Mouse (Mus musculus) hindbrain, embryonic 16.5 days (tissue): ENCODE results near the gene Akap2. TPM values are rescaled to one million over a fixed set of nuclear protein-coding genes. Genes with fewer than 3 reads are reported as not detected.

Experiments
- ATAC-seq: fragments of 200-750 bp; cut with Nextera tagmentation; 2 replicates; pipeline ENCODE4 v1.8.0; 2017; ENCODE audit warnings: moderate TSS enrichment, moderate library complexity
- H3K27ac ChIP-seq: fragments of 300-500 bp; sonication (generic); 2 replicates; pipeline ENCODE4 v1.5.1; 2014; ENCODE audit warnings: low read depth, mild to moderate bottlenecking, control low read depth, low read length, moderate library complexity
- H3K27me3 ChIP-seq: fragments of 300-500 bp; sonication (generic); replicated peaks from 2 replicates; pipeline ENCODE4 v1.6.1; 2014; ENCODE audit warnings: low read length; ENCODE audit not compliant: control insufficient read depth, insufficient read depth
- H3K36me3 ChIP-seq: fragments of 300-500 bp; sonication (generic); 2 replicates; pipeline ENCODE4 v1.6.1; 2014; ENCODE audit warnings: mild to moderate bottlenecking, low read length, moderate library complexity, mixed read lengths; ENCODE audit not compliant: control insufficient read depth, insufficient read depth
- H3K4me1 ChIP-seq: fragments of 300-500 bp; sonication (generic); 2 replicates; pipeline ENCODE4 v1.6.1; 2014; ENCODE audit warnings: low read depth, low read length; ENCODE audit not compliant: control insufficient read depth, insufficient read depth
- H3K4me2 ChIP-seq: fragments of 300-500 bp; sonication (generic); 2 replicates; pipeline ENCODE4 v1.6.1; 2014; ENCODE audit warnings: mild to moderate bottlenecking, low read length, control low read depth, moderate library complexity
- H3K4me3 ChIP-seq: fragments of 300-500 bp; sonication (generic); 2 replicates; pipeline ENCODE4 v1.5.1; 2014; ENCODE audit warnings: mild to moderate bottlenecking, low read length, control low read depth, moderate library complexity
- H3K9ac ChIP-seq: fragments of 300-500 bp; sonication (generic); 2 replicates; pipeline ENCODE4 v1.6.1; 2014; ENCODE audit warnings: low read depth, mild to moderate bottlenecking, control low read depth, low read length, moderate library complexity
- H3K9me3 ChIP-seq: fragments of 300-500 bp; sonication (generic); 2 replicates; pipeline ENCODE4 v1.6.1; 2014; ENCODE audit warnings: mild to moderate bottlenecking, low read length, moderate library complexity; ENCODE audit not compliant: control insufficient read depth
- WGBS: fragments of 180-500 bp; shearing (Covaris S2); extraction: QIAGEN DNeasy Blood & Tissue Kit; methylation state at CpG from one replicate; pipeline ENCODE4 v1.1.7; 2014; 5-methylcytosine and 5-hydroxymethylcytosine counted together
- polyA plus RNA-seq: library from polyadenylated mRNA; unstranded; fragments of >200 nt; fragmentation: Nextera tagmentation; extraction: Ambion mirVana; gene quantifications from 2 replicates; pipeline ENCODE4 v1.2.1, GENCODE M21; 2015

Gene Akap2
- polyA plus RNA-seq, 1 experiment from 2014 or later: 11.4 TPM

DNA sequence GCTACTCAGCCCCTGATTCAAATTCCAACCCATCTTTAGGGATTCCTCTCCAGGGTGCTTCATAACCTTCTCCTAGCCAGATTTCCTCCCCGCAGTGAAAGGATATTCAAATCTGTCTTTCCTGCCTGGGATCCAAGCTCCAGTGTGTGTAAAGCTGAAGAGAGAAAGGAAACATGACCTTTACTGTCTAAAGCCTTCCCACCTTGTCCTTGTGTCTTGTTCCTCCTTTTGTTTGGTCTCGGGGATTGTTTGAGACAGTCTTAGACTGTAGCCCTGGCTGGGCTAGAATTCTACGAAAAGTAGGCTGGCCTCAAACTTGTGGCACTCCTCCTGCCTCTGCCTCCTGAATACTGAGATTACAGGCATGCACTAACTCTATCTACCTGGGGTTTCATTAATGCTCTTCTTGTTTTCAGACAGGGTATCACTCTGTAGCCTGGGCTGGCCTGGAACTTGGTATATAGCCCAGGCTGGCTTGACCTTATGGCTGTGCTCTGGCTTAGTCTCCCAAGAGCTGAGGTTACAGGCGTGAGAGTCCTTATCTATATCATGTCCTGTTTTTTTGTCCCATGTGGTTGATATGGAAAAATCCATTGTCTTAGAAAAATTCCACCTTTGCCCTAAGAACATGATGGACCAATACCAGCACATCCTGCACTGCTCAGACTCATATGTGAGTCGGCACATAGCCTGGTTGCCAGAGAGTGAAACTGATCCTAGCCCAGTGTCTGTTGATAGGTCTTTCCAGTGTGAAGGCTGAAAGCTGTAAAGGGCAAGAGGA is 22.9 kb upstream of the Akap2 start:
- Histone ChIP-seq H3K4me3 (no peak overlapping the region), H3K9ac (no peak overlapping the region), H3K4me1 (no peaks in the 10 kb centered on the region), H3K27me3 (no peaks in the 10 kb centered on the region), H3K27ac (no peak overlapping the region), H3K4me2 (no peak overlapping the region), H3K9me3 (no peaks in the 10 kb centered on the region), H3K36me3 (no peaks in the 10 kb centered on the region; the same call in 1 of the 2 replicates)
- no peak for ATAC-seq
- 81% methylated on average over 5 of the region's 5 CpGs for WGBS

GRCm38 (mm10) chr4:57696955-57697354 is 20.5 kb upstream of the Akap2 start:
- no peak overlapping the region for H3K27ac ChIP-seq
- 94% methylated on average over 11 of the region's 11 CpGs for WGBS

DNA sequence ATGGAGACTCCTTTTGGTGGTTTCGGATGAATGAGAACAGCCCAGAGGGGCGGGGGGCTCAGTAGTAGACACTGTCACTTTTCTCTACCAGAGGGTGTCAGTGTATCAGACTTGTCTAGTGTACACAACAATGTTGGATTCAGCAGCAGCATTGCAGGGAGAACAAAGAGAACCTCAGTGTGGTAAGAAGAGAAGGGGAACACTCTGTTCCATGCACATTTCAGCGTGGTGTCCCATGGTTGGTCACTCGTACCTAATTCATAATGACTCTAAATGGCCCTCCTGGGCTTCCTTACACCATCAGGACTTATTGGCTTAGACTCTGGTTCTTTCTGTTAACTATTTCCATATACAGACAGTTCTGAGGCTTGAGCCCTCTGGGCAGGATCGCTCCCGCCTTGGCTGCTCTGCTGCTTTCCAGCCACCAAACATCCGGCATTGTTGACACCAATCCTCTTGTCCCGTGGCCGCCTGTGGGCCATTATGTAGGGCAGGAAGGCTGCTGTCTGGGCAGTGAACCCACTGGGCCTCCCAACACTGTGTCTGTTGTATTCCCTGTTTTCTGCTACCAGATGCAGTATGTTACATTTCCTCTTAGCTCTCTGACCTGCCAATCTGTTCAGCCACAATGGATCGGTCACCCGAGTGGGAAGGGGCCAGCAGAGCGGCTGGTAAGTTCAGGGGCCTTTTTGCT is 19.4 kb upstream of the Akap2 start:
- Histone ChIP-seq H3K27me3 (no peaks in the 10 kb centered on the region), H3K4me3 (no peak overlapping the region), H3K4me2 (no peak overlapping the region), H3K9ac (no peak overlapping the region), H3K27ac (no peak overlapping the region), H3K36me3 (no peaks in the 10 kb centered on the region), H3K4me1 (no peaks in the 10 kb centered on the region), H3K9me3 (no peaks in the 10 kb centered on the region)
- WGBS: 84% methylated on average over 12 of the region's 12 CpGs
- ATAC-seq: no peak

More at GRCm38 (mm10) chr4:57696955-57697354, 20.5 kb upstream of the Akap2 start:
- no peaks in the 10 kb centered on the region for H3K9me3 ChIP-seq
- H3K4me3 ChIP-seq: no peak overlapping the region
- no peak overlapping the region for H3K9ac ChIP-seq
- H3K4me1 ChIP-seq: no peaks in the 10 kb centered on the region
- no peaks in the 10 kb centered on the region for H3K27me3 ChIP-seq
- no peak overlapping the region for H3K4me2 ChIP-seq
- no peaks in the 10 kb centered on the region for H3K36me3 ChIP-seq
- ATAC-seq: no peak

GRCm38 (mm10) chr4:57701576-57701975 is 15.9 kb upstream of the Akap2 start:
- H3K4me2 ChIP-seq: no peak overlapping the region
- no peak overlapping the region for H3K4me3 ChIP-seq
- no peaks in the 10 kb centered on the region for H3K27me3 ChIP-seq
- H3K4me1 ChIP-seq: no peaks in the 10 kb centered on the region
- no peak overlapping the region for H3K27ac ChIP-seq
- WGBS: 82% methylated on average over 5 of the region's 5 CpGs
- H3K36me3 ChIP-seq: no peaks in the 10 kb centered on the region
- no peaks in the 10 kb centered on the region for H3K9me3 ChIP-seq
- ATAC-seq: no peak
- no peak overlapping the region for H3K9ac ChIP-seq

GRCm38 (mm10) chr4:57703574-57704470 is 13.6 kb upstream of the Akap2 start:
- H3K9ac ChIP-seq: no peak overlapping the region
- H3K4me2 ChIP-seq: no peak overlapping the region
- no peak overlapping the region for H3K27ac ChIP-seq
- no peaks in the 10 kb centered on the region for H3K27me3 ChIP-seq
- H3K4me1 ChIP-seq: no peaks in the 10 kb centered on the region
- H3K4me3 ChIP-seq: no peak overlapping the region
- no peak for ATAC-seq
- no peaks in the 10 kb centered on the region for H3K36me3 ChIP-seq
- WGBS: 72% methylated on average over 11 of the region's 11 CpGs
- no peaks in the 10 kb centered on the region for H3K9me3 ChIP-seq

DNA sequence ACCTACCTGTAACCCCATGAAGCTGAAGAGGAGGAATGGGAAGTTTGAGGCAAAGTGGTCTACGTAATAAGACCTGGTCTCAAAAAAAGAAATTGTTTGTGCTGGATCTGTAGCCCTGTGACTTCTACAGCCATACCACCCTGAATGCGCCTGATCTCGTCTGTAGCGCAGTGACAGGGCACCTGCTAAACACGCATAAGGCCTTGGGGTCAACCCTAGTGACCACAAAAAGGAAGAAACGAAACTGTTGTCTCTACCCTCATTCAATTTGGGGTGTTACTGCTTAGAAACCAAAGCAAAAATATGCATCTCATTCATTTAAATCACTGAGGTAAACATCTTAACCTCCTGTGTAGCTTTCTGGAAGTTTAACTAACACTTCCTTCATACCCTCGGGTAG is 12.9 kb upstream of the Akap2 start:
- Histone ChIP-seq H3K36me3 (peaks cover 5% of the 10 kb centered on the region; the same call in 1 of the 2 replicates), H3K27ac (no peak overlapping the region), H3K9me3 (no peaks in the 10 kb centered on the region), H3K27me3 (no peaks in the 10 kb centered on the region), H3K9ac (no peak overlapping the region), H3K4me2 (no peak overlapping the region), H3K4me3 (no peak overlapping the region), H3K4me1 (no peaks in the 10 kb centered on the region)
- no peak for ATAC-seq
- 92% methylated on average over 7 of the region's 7 CpGs for WGBS

DNA sequence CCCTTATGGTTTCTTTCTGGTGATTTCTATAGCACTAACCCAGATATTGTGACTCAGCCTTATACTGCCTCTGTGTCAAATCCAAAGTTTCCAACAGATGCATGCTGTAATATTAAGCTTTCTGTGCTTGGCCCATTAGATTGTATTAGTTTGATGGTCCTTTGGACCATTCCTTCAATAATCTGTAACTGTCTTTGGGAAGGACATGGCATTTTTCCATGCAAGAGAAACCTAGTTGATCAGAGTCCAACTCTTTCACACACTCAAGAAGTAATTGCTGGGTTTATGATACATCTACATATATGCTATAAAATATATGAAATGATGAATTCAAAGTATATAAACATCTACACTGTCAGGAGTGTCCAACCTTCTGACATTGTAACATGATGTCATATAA is 1.6 kb upstream of the Akap2 start:
- H3K9ac ChIP-seq: no peak overlapping the region
- no peaks in the 10 kb centered on the region for H3K27me3 ChIP-seq
- no peak overlapping the region for H3K4me2 ChIP-seq
- no peak overlapping the region for H3K27ac ChIP-seq
- no peaks in the 10 kb centered on the region for H3K36me3 ChIP-seq
- no peak for ATAC-seq
- H3K9me3 ChIP-seq: no peaks in the 10 kb centered on the region
- peaks cover 2% of the 10 kb centered on the region for H3K4me1 ChIP-seq
- no peak overlapping the region for H3K4me3 ChIP-seq

DNA sequence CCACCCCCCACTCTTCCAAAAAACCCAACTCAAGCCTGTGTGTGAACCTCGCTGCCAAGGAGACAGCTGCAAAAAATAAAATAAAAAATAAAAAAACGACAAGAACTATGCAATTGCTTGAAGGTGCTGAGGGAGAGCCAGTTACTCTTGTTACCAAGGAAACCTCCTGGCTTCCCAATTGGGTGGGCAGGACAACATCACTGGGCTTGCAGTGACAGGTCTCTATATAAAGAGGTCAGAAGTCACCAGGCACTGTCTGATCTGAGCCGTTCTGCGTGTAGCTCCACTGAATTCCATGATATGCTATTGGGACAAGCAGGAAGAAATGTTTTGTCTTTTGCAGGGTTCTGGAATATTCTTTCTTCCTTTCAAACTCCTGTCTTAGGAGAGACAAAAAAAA is 722 bp upstream of the Akap2 start:
- H3K27me3 ChIP-seq: no peaks in the 10 kb centered on the region
- H3K9me3 ChIP-seq: no peaks in the 10 kb centered on the region
- no peak overlapping the region for H3K9ac ChIP-seq
- H3K4me3 ChIP-seq: no peak overlapping the region
- H3K4me1 ChIP-seq: peaks cover 2% of the 10 kb centered on the region
- peak; percentile 44; the same call in 1 of the 2 replicates for ATAC-seq
- 28% methylated on average over 4 of the region's 4 CpGs for WGBS
- no peaks in the 10 kb centered on the region for H3K36me3 ChIP-seq
- H3K4me2 ChIP-seq: no peak overlapping the region
- no peak overlapping the region for H3K27ac ChIP-seq

DNA sequence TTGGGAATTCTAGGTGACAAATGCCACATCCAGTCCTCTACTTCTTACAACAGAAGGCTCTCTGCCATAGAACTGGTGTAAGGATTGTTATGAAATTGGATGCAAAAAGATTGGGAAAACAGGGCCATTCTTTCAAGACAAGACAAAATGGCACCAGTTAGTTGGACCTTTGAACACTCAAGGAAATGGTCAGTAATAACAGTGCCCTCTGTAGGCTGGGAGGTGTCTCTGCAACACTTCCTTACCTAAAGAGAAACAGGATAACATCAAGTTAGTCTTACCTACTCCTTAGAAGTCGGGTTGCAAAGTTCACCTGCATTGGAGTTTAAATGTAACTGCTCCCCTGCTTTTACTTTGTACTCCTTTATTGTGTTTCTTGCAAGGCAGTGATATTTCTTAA is 1.9 kb downstream of the Akap2 start:
- no peak overlapping the region for H3K4me3 ChIP-seq
- ATAC-seq: no peak
- no peaks in the 10 kb centered on the region for H3K9me3 ChIP-seq
- H3K36me3 ChIP-seq: no peaks in the 10 kb centered on the region
- WGBS: 100% methylated on average over 1 of the region's 1 CpGs
- no peak overlapping the region for H3K4me2 ChIP-seq
- no peaks in the 10 kb centered on the region for H3K27me3 ChIP-seq
- peaks cover 2% of the 10 kb centered on the region for H3K4me1 ChIP-seq
- no peak overlapping the region for H3K9ac ChIP-seq
- H3K27ac ChIP-seq: no peak overlapping the region
